In the genomic region with DNA sequence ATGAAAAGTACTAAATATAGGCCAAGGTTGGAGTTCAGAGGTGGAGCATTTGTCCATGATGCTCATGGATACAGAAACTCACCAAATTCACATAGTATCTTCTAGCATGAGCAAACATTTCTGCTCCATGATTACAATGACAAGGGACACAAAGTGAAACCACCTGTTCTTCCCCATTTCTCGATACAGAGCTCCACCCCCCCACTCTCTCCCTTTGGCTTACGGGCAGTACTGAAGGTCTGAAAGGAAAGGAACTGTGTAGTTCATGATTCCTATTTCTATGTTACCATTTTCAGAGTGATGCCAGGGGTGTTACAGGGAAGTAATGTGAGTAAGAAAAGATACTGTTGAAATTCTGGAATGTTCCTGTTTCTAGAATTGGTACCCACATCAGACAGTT, we compare ENCODE assay signal across 26 mouse cellular contexts. TPM values are rescaled to one million over a fixed set of nuclear protein-coding genes. Genes with fewer than 3 reads are reported as not detected.
DNase-seq lines count a peak whose midpoint lies in the region; ATAC-seq and TF ChIP-seq lines count a peak whose summit lies in the region.
"Had no signal": no experiment of that assay in that cellular context is flagged by ENCODE, and none has a peak within 500 bp of the region (broad histone marks: within the 10 kb centered on the region; RNA-seq: fewer than 3 reads in every experiment).

No protein-coding gene starts in this region.

- no peaks in the 10 kb centered on the region for H3K36me3 ChIP-seq in liver, postnatal 0 days (replicated peaks; ENCODE audit: insufficient read depth, low read length)
- no peaks in the 10 kb centered on the region for H3K36me3 ChIP-seq in liver, embryonic 12.5 days
- no peaks in the 10 kb centered on the region for H3K36me3 ChIP-seq in megakaryocyte, embryonic 14.5 days (replicated peaks; ENCODE audit: low read length)
- no peaks in the 10 kb centered on the region for H3K36me3 ChIP-seq in forebrain, embryonic 14.5 days (ENCODE audit: control insufficient read depth, insufficient read depth, low read length)
- no peaks in the 10 kb centered on the region for H3K36me3 ChIP-seq in midbrain, embryonic 11.5 days (ENCODE audit: control insufficient read depth, insufficient read depth, low read length)
- H3K36me3 ChIP-seq: forebrain, embryonic 10.5 days; heart, embryonic 15.5 days; intestine, embryonic 15.5 days; limb, embryonic 12.5 days; midbrain, embryonic 10.5 days had no signal

- H3K4me3 ChIP-seq in liver, postnatal 0 days (ENCODE audit: low read depth, low read length), result no peak overlapping the region
- no peak overlapping the region for H3K4me3 ChIP-seq in liver, embryonic 12.5 days
- peak overlapping the region; percentile 29 for H3K4me3 ChIP-seq in bone marrow, adult 2 months (replicated peaks; ENCODE audit: control insufficient read depth, low read depth, low read length)
- peak overlapping the region; percentile 53 for H3K4me3 ChIP-seq in megakaryocyte, embryonic 14.5 days (replicated peaks)
- no peak overlapping the region for H3K4me3 ChIP-seq in forebrain, embryonic 14.5 days (ENCODE audit: low read depth, low read length)
- no peak overlapping the region for H3K4me3 ChIP-seq in midbrain, embryonic 11.5 days (ENCODE audit: low read depth, low read length)
- H3K4me3 ChIP-seq: forebrain, embryonic 10.5 days; heart, embryonic 15.5 days; intestine, embryonic 15.5 days; layer of hippocampus, adult 2 months; limb, embryonic 12.5 days; midbrain, embryonic 10.5 days had no signal

- no peaks in the 10 kb centered on the region for H3K9me3 ChIP-seq in liver, postnatal 0 days (ENCODE audit: low read length)
- no peaks in the 10 kb centered on the region for H3K9me3 ChIP-seq in liver, embryonic 12.5 days (replicated peaks)
- H3K9me3 ChIP-seq in megakaryocyte, embryonic 14.5 days, result no peaks in the 10 kb centered on the region
- H3K9me3 ChIP-seq in forebrain, embryonic 14.5 days (replicated peaks; ENCODE audit: control insufficient read depth, low read length), result no peaks in the 10 kb centered on the region
- no peaks in the 10 kb centered on the region for H3K9me3 ChIP-seq in midbrain, embryonic 11.5 days (ENCODE audit: control insufficient read depth, low read length)
- H3K9me3 ChIP-seq: forebrain, embryonic 10.5 days; heart, embryonic 15.5 days; intestine, embryonic 15.5 days; limb, embryonic 12.5 days; midbrain, embryonic 10.5 days had no signal

- no peak for TF ChIP-seq EP300 in liver, postnatal 0 days (IDR thresholded peaks at IDR 0.05; ENCODE audit: low read depth)

- DNase-seq in liver, postnatal 0 days, result no peak
- DNase-seq in forebrain, embryonic 14.5 days (ENCODE audit: low spot score), result no peak
- no peak for DNase-seq in midbrain, embryonic 11.5 days (ENCODE audit: low spot score, missing footprints)
- DNase-seq in gastrocnemius, postnatal 4 days (ENCODE audit: low spot score in 2 of 2), result no peak
- DNase-seq: cerebellum, adult 2 months; cerebellum, postnatal 36 days; forebrain, postnatal 0 days; gastrocnemius, postnatal 14 days; heart, postnatal 4 days; kidney, adult 9 months; kidney, postnatal 14 days; layer of hippocampus, postnatal 36 days; lung, adult 2 months; lung, postnatal 36 days had no signal

- TF ChIP-seq POLR2A in bone marrow, adult 2 months (IDR thresholded peaks at IDR 0.05; ENCODE audit: borderline replicate concordance, control insufficient read depth, low read depth, low read length), result no peak

- H3K27me3 ChIP-seq in liver, postnatal 0 days (ENCODE audit: insufficient read depth, low read length), result no peaks in the 10 kb centered on the region
- H3K27me3 ChIP-seq in liver, embryonic 12.5 days (replicated peaks), result no peaks in the 10 kb centered on the region
- H3K27me3 ChIP-seq in megakaryocyte, embryonic 14.5 days (replicated peaks), result no peaks in the 10 kb centered on the region
- H3K27me3 ChIP-seq in forebrain, embryonic 14.5 days (replicated peaks; ENCODE audit: control insufficient read depth, insufficient read depth, low read length), result no peaks in the 10 kb centered on the region
- H3K27me3 ChIP-seq in midbrain, embryonic 11.5 days (ENCODE audit: control insufficient read depth, insufficient read depth, low read length), result no peaks in the 10 kb centered on the region
- H3K27me3 ChIP-seq: heart, embryonic 15.5 days; intestine, embryonic 15.5 days; limb, embryonic 12.5 days; Patski had no signal

- H3K9ac ChIP-seq in liver, postnatal 0 days (replicated peaks), result no peak overlapping the region
- no peak overlapping the region for H3K9ac ChIP-seq in liver, embryonic 12.5 days
- no peak overlapping the region for H3K9ac ChIP-seq in forebrain, embryonic 14.5 days (ENCODE audit: low read length)
- H3K9ac ChIP-seq in midbrain, embryonic 11.5 days (ENCODE audit: low read length), result no peak overlapping the region
- H3K9ac ChIP-seq: forebrain, postnatal 0 days; heart, embryonic 15.5 days; intestine, embryonic 15.5 days; limb, embryonic 12.5 days had no signal

- no peak overlapping the region for H3K27ac ChIP-seq in liver, postnatal 0 days (ENCODE audit: low read depth)
- no peak overlapping the region for H3K27ac ChIP-seq in liver, embryonic 12.5 days
- H3K27ac ChIP-seq in bone marrow, adult 2 months (ENCODE audit: control insufficient read depth, insufficient read depth, low read depth, low read length, poor library complexity), result no peak overlapping the region
- no peak overlapping the region for H3K27ac ChIP-seq in forebrain, embryonic 14.5 days (ENCODE audit: low read depth, low read length)
- no peak overlapping the region for H3K27ac ChIP-seq in midbrain, embryonic 11.5 days (ENCODE audit: low read depth, low read length)
- H3K27ac ChIP-seq: forebrain, embryonic 10.5 days; heart, embryonic 15.5 days; intestine, embryonic 15.5 days; layer of hippocampus, adult 2 months; limb, embryonic 12.5 days; midbrain, embryonic 10.5 days had no signal

- H3K4me1 ChIP-seq in liver, postnatal 0 days (ENCODE audit: insufficient read depth), result peaks cover 15% of the 10 kb centered on the region; the same call in 1 of the 2 replicates
- no peaks in the 10 kb centered on the region for H3K4me1 ChIP-seq in liver, embryonic 12.5 days
- no peaks in the 10 kb centered on the region for H3K4me1 ChIP-seq in bone marrow, adult 2 months (ENCODE audit: control insufficient read depth, insufficient read depth, low read length)
- H3K4me1 ChIP-seq in megakaryocyte, embryonic 14.5 days, result peaks cover 75% of the 10 kb centered on the region
- 0 out of 2 replicates have a peak, but pooled peaks cover 10% of the 10 kb centered on the region for H3K4me1 ChIP-seq in forebrain, embryonic 14.5 days (ENCODE audit: control insufficient read depth, insufficient read depth, low read length)
- H3K4me1 ChIP-seq in midbrain, embryonic 11.5 days (ENCODE audit: control insufficient read depth, insufficient read depth, low read length), result no peaks in the 10 kb centered on the region
- H3K4me1 ChIP-seq: forebrain, embryonic 10.5 days; heart, embryonic 15.5 days; midbrain, embryonic 10.5 days had no signal

- ATAC-seq in liver, postnatal 0 days, result no peak
- no peak for ATAC-seq in liver, embryonic 12.5 days
- no peak for ATAC-seq in forebrain, embryonic 14.5 days
- no peak for ATAC-seq in midbrain, embryonic 11.5 days (ENCODE audit: low FRiP score)
- ATAC-seq: forebrain, postnatal 0 days; hindbrain, embryonic 16.5 days; intestine, embryonic 15.5 days; Patski had no signal

- TF ChIP-seq CTCF in liver, postnatal 0 days (IDR thresholded peaks at IDR 0.05; ENCODE audit: low read depth), result no peak
- TF ChIP-seq CTCF in bone marrow, adult 2 months (IDR thresholded peaks at IDR 0.05; ENCODE audit: control insufficient read depth, insufficient read depth, low read length), result no peak

- H3K4me2 ChIP-seq in liver, postnatal 0 days (ENCODE audit: low read depth, low read length), result 0 out of 2 replicates have a peak overlapping the region, but pooled peaks have one; percentile 20
- H3K4me2 ChIP-seq in liver, embryonic 12.5 days, result no peak overlapping the region
- H3K4me2 ChIP-seq in forebrain, embryonic 14.5 days (ENCODE audit: low read length), result no peak overlapping the region
- H3K4me2 ChIP-seq in midbrain, embryonic 11.5 days, result no peak overlapping the region
- H3K4me2 ChIP-seq: heart, embryonic 15.5 days; intestine, embryonic 15.5 days; limb, embryonic 12.5 days; liver, embryonic 11.5 days had no signal

- WGBS in liver, postnatal 0 days (ENCODE audit: insufficient replicate concordance), result 29% methylated on average over 2 of the region's 2 CpGs
- WGBS in liver, embryonic 12.5 days (ENCODE audit: insufficient replicate concordance), result 28% methylated on average over 2 of the region's 2 CpGs
- 6% methylated on average over 2 of the region's 2 CpGs for WGBS in bone marrow, adult 2 months
- WGBS in forebrain, embryonic 14.5 days, result 69% methylated on average over 2 of the region's 2 CpGs
- WGBS in midbrain, embryonic 11.5 days, result 71% methylated on average over 2 of the region's 2 CpGs

RNA-seq across cellular contexts. Expression of gene Hibadh, which starts 32.4 kb away (rescaled TPM):
- 110 and 117 TPM in 2 replicates for polyA plus RNA-seq in liver, postnatal 0 days (2015; fragmentation: Nextera tagmentation; extraction: Ambion mirVana)
- polyA plus RNA-seq in liver, embryonic 12.5 days (2016; fragmentation: Nextera tagmentation; extraction: Ambion mirVana), result 68.3 and 68.6 TPM in 2 replicates
- 13.0 and 21.7 TPM in 2 replicates for polyA plus RNA-seq in bone marrow, adult 2 months (2011; ENCODE audit: insufficient read depth, insufficient read length, low replicate concordance, missing spikeins)
- polyA plus RNA-seq in megakaryocyte, embryonic 14.5 days (2012; ENCODE audit: insufficient read depth, low replicate concordance), result 0.57 and 9.1 TPM in 2 replicates
- 41.1 and 45.3 TPM in 2 replicates for polyA plus RNA-seq in forebrain, embryonic 14.5 days (2014; fragmentation: Nextera tagmentation; extraction: Ambion mirVana)
- 49.3 and 55.4 TPM in 2 replicates for polyA plus RNA-seq in midbrain, embryonic 11.5 days (2014; fragmentation: Nextera tagmentation; extraction: Ambion mirVana)
- total RNA-seq in gastrocnemius, postnatal 4 days (2021), result 10 to 100 TPM; 71.6 to 80.0 TPM

RNA-seq across cellular contexts. Expression of gene Tax1bp1, which starts 41.0 kb away (rescaled TPM):
- 110 and 117 TPM in 2 replicates for polyA plus RNA-seq in liver, postnatal 0 days (2015; fragmentation: Nextera tagmentation; extraction: Ambion mirVana)
- polyA plus RNA-seq in liver, embryonic 12.5 days (2016; fragmentation: Nextera tagmentation; extraction: Ambion mirVana), result 88.2 and 89.6 TPM in 2 replicates
- 56.2 and 65.8 TPM in 2 replicates for polyA plus RNA-seq in bone marrow, adult 2 months (2011; ENCODE audit: insufficient read depth, insufficient read length, low replicate concordance, missing spikeins)
- polyA plus RNA-seq in megakaryocyte, embryonic 14.5 days (2012; ENCODE audit: insufficient read depth, low replicate concordance), result 12.5 and 13.6 TPM in 2 replicates
- 168 and 174 TPM in 2 replicates for polyA plus RNA-seq in forebrain, embryonic 14.5 days (2014; fragmentation: Nextera tagmentation; extraction: Ambion mirVana)
- polyA plus RNA-seq in midbrain, embryonic 11.5 days (2014; fragmentation: Nextera tagmentation; extraction: Ambion mirVana), result 144 and 155 TPM in 2 replicates
- 10 to 100 TPM; 61.3 to 73.4 TPM for total RNA-seq in gastrocnemius, postnatal 4 days (2021)

Comparison
In these comparisons a context has a peak if more than half of its experiments do, and no peak if none do; other contexts are left out.
1. H3K4me3 ChIP-seq: peak in bone marrow, adult 2 months (single experiment) and megakaryocyte, embryonic 14.5 days (single experiment); none in liver, postnatal 0 days (single experiment), liver, embryonic 12.5 days (single experiment), forebrain, embryonic 14.5 days (single experiment) and midbrain, embryonic 11.5 days (single experiment).